Mouse (Mus musculus) ovary, postnatal 10 days (tissue): ENCODE measurements around the gene Wdr25.

ENCODE experiments used
- DNase-seq: peaks from one replicate; pipeline ENCODE4 v3.0.0; 2022; ENCODE audit warnings: low spot score

Wdr25 gene

GRCm38 (mm10) chr12:109068738-109069137 is 175.3 kb downstream of the Wdr25 start:
- no peak for DNase-seq

DNA sequence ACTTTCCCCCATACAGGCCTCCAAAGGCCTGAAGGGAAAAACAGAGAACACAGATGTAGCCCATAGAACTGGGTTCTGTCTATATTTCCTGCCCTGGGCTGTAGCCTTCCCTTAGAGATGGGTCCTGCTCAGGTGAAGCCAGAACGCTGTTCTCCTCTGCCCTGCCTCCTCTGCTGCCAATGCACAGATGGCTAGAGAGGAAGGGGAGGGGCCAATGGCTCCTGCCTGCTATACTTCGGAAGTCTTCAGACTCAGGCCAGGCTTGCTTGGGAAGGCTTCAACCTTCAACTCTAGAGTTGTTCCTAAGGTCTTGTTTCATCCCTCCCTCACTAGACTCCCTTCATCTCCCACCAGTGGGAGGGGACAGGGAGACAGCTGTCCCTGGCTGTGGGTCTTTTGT is 176.3 kb downstream of the Wdr25 start:
- DNase-seq, result no peak

DNA sequence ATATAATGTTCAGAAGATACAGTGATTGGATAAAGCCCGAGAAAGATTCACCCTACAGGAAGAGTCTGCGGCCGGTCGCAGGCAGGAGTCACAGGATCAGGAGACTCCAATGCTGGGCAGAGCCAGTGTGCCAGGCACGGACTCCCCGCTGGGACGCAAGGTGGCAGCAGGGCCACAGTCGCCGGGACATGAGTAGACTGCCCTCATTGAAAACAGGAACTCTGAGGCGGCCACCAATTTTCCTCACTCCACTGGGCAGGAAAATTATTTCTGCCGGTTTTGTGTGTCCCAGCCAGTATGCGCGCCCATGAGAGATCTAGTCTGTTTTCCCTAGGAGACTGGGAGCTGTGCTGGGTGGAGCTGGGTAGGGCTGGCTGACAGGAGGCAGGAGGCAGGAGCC is 177.8 kb downstream of the Wdr25 start:
- no peak for DNase-seq

GRCm38 (mm10) chr12:109074106-109074505 is 180.7 kb downstream of the Wdr25 start:
- DNase-seq, result no peak

DNA sequence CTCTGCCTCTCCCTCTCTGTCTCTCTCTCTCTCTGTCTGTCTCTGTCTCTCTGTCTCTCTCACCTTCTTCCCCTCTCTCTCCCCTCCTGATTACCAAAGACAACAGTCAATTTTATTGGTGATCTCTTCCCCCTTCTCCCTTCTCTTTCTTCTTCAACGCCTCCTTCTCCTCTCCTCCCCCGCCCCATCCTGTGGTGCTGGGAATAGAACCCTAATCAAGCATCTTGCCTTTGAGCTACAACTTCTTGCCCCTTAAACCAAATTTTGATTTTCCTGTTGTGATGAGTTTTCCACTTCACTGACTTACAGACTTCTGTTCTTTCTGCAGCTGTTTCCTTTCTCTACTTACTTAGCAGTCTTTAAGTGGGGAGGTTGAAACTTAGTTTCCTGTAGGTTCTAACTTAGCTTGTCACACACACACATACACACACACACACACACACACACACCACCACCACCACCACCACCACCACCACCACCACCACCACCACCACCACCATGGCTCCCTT is 181.4 kb downstream of the Wdr25 start:
- DNase-seq, result no peak

GRCm38 (mm10) chr12:109077036-109077435 is 183.6 kb downstream of the Wdr25 start:
- DNase-seq, result no peak
